Mouse (Mus musculus) E14TG2a.4 (cell line): ENCODE measurements at regions not wholly inside any gene's neighbourhood (a gene's known extent, or its start where the extent isn't known, plus 50 kb on each side); places are given as distances from the start of the nearest gene placed in this dataset.

Source experiments
- CTCF ChIP-seq: conservative IDR thresholded peaks from 2 replicates; pipeline ENCODE4 v1.5.1; 2014; ENCODE audit warnings: low read length
- NANOG ChIP-seq: IDR thresholded peaks from 2 replicates; pipeline ENCODE4 v1.6.1; 2014; ENCODE audit warnings: borderline replicate concordance, low read length, mixed read lengths
- POU5F1 ChIP-seq: IDR thresholded peaks from 2 replicates; pipeline ENCODE4 v1.6.1; 2014; ENCODE audit warnings: low read length, borderline replicate concordance

DNA sequence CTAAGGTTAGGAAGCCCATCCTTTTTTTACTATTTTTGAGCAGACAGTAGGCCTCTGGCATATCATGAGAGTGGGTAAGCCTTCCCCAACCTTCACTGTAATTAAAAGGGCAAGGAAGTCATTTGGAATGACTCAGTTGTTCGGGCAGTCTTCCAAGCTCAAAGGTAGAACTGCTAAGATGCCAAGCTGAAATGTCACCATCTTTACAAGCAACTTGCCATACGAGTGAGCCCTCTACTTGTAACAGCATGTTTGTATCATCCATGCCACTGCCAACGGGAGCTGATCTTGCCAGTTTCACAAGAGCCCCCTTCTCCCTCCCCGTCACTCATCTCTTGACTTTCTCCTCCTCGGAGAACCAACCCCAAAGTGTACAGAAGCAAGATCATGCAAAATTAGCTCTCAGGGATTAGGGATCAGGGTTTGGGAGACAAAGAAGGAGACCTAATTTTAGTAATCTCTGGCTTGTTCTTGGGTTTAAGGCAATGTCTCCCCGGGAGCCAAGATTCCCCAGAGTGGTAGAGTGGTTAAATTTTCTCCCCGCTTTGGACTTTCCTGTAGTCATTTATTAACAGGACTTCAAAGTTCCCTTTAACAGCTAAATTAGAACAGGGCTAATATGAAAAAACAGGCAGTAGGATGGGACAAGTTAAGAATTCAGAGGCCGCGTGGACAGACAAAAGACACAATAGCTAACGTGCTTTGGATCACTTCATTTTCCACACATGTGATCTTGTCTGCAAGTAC lies 216.9 kb upstream of the Ankrd55 start:
- TF ChIP-seq CTCF, result no peak
- TF ChIP-seq POU5F1, result no peak
- no peak for TF ChIP-seq NANOG
